Mouse (Mus musculus) right cerebral cortex, adult 2 months (tissue): ENCODE measurements around the gene Aicda.

Experiments
- DNase-seq, 2 experiments: peaks; one replicate each; pipeline ENCODE4 v3.0.0; 2021 to 2022; ENCODE audit warnings: low spot score in 2 of 2

Gene Aicda

GRCm38 (mm10) chr6:122600066-122600646 is 46.6 kb downstream of the Aicda start:
- DNase-seq, result no peak

GRCm38 (mm10) chr6:122601031-122601430 is 47.4 kb downstream of the Aicda start:
- DNase-seq, result no peak

GRCm38 (mm10) chr6:122601615-122602014 is 48.0 kb downstream of the Aicda start:
- DNase-seq, result no peak

GRCm38 (mm10) chr6:122602242-122602991 is 48.8 kb downstream of the Aicda start, which contains the start of gene Apobec1:
Gene Apobec1, minus strand, starts transcription at chr6:122602444.
- DNase-seq, result peak; percentile 33 to 44

- DNase-seq, result no peak
These were observed 49.4 kb downstream of the Aicda start for GRCm38 (mm10) chr6:122602992-122603322.

- DNase-seq, result no peak
These were observed 50.7 kb downstream of the Aicda start for GRCm38 (mm10) chr6:122604260-122604659.

GRCm38 (mm10) chr6:122605483-122605882 is 51.9 kb downstream of the Aicda start:
- no peak for DNase-seq

- DNase-seq, result no peak
These were observed 53.1 kb downstream of the Aicda start for GRCm38 (mm10) chr6:122606661-122607060.

- DNase-seq, result no peak
These were observed 54.1 kb downstream of the Aicda start for GRCm38 (mm10) chr6:122607700-122608099.

- no peak for DNase-seq
These were observed 55.1 kb downstream of the Aicda start for GRCm38 (mm10) chr6:122608434-122609376.

GRCm38 (mm10) chr6:122609377-122609728 is 55.8 kb downstream of the Aicda start:
- no peak for DNase-seq

- DNase-seq, result no peak
These were observed 56.2 kb downstream of the Aicda start, which contains the start of gene Gdf3 for GRCm38 (mm10) chr6:122609771-122610170. Gene Gdf3, minus strand, starts transcription at chr6:122610087.

- no peak for DNase-seq
These were observed 58.8 kb downstream of the Aicda start for GRCm38 (mm10) chr6:122612426-122612825.
